Mouse (Mus musculus) ES-Bruce4 (cell line): Measurements from ENCODE around the gene Astn2.

Experiments used
- CTCF ChIP-seq: IDR thresholded peaks from one replicate; pipeline ENCODE4 v1.8.1; 2011; ENCODE audit warnings: low read depth, low read length
- EP300 ChIP-seq: IDR thresholded peaks from 2 replicates; pipeline ENCODE4 v1.6.1; 2011; ENCODE audit warnings: low read depth, low read length; ENCODE audit not compliant: insufficient read depth
- POLR2A ChIP-seq: IDR thresholded peaks from one replicate; pipeline ENCODE4 v1.8.1; 2011; ENCODE audit warnings: low read length; ENCODE audit not compliant: insufficient read depth

- TF ChIP-seq CTCF (no peak), POLR2A (no peak), EP300 (no peak)
These were observed 571.4 kb downstream of the Astn2 start for GRCm38 (mm10) chr4:65832971-65833370.
